Mouse (Mus musculus) thymus, postnatal 10 days (tissue): ENCODE measurements at regions not wholly inside any gene's neighbourhood (a gene's known extent, or its start where the extent isn't known, plus 50 kb on each side); places are given as distances from the start of the nearest gene placed in this dataset.

Source experiments
- DNase-seq, 2 experiments: peaks; one replicate each; pipeline ENCODE4 v3.0.0; 2021; ENCODE audit warnings: low spot score in 2 of 2

DNA sequence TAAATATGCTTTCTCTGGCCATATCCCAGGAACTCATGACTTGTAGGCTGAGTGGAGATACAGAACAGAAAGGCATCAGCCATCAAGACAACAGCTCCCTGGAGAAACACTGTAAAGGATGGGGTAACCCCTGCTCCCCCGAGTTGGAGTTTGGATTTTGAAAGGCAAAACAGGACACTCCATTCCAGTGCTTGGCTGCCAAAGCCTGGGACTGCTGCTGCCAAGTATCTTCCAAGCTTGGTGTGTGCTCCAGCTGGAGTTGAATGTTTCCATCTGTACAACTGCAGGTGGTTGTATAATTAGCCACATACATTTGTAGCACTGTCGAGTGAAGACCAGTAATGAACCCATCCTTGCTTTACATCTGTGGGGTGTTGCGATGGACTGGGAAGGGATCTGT, 62.1 kb downstream of the 4933412E24Rik start:
- no peak for DNase-seq

- DNase-seq, result no peak
Measured at GRCm38 (mm10) chr15:59953857-59954256, 62.6 kb downstream of the 4933412E24Rik start.

DNA sequence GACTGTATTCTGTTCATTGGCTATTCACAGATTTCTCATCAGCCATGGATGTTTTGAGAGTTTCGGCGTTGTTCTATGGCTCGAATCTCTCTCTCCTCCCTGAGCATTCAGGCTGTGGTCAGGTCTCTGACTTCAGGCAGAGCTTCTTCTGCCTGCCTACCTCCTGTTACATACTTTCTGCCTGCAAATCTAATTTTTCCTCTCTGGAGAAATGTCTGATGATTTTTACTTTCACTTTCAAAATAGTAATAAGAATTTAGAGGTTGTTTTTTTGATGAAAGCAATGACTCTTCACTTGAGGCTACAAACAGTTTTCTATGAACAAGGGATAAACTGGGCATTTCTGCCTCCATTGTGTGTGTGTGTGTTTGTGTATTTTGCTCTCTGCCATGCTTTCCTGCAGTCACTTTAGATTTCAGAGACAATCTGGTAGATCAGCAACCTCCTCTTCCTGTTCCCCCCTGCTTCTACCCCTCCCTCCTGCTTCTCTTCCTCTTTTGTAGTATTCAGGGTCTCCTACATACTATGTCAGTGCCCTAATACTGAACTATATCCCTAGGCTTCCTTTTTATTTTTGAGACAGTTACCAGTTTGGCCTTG, 65.7 kb downstream of the 4933412E24Rik start:
- DNase-seq, result peak in 1 of 2 experiments; percentile 18

DNA sequence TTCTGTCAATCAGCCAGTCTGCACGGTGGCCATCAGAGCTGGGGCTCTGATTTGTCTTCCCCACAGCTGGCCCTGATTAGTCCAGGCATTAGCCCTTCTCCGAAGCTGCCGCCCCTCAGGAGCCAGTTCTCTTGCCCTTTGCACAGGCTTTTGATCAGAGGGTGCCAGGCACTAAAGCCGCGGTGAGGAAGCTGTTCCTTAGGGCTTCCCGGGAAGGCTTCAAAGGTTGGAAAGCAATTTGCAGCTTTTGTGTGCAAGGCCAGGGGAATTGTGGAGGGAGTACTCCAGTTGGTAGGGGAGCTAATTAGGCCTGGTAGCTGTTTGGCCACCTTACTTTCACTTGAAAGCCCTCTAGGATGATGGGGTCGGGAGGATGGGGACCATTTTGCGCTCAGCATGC, 71.2 kb downstream of the 4933412E24Rik start:
- DNase-seq, result no peak

DNA sequence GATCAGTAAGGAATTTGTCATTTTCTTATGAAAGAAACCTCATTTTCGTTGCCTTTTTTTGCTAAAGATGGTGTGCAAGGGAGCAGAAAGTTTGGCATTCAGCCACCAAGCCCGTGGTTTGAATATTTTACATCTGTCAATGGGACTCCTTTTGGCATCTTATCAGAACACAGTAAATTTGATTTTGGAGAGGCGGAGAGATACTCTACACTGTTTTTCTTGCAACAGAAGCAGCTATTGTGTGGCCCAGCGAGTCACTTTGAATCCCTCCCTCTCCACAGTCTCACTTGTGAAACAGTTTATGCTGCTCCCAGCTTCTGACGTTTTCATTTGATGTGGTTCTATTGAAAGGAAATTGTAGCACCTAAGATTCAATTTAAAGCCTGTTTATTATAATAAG, 79.9 kb downstream of the 4933412E24Rik start:
- DNase-seq, result no peak

GRCm38 (mm10) chr15:59913860-59914259, 102.6 kb downstream of the 4933412E24Rik start:
- peak in 1 of 2 experiments; percentile 7 for DNase-seq

DNA sequence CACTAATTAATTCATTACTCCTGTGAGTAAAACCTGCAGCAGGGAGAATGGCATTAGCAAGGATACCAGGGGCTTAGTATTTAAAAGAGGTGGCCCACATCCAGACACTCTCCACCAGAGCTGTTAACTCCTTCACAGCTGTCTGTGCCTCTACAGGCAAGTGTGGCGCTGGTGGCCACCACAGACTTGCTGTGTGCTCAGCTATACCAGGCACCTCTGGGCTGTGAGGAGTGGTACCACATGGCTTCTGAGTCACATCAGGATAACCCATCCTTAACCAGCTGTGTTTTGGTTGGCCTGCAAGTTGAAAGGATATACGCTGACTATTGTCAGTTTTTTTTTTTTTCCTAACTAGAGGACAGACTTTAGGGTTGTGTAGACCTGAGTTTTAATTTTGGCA, 108.1 kb downstream of the 4933412E24Rik start:
- DNase-seq, result no peak

GRCm38 (mm10) chr15:59905832-59906797, 110.3 kb downstream of the 4933412E24Rik start:
- DNase-seq, result peak in 1 of 2 experiments; percentile 9

DNA sequence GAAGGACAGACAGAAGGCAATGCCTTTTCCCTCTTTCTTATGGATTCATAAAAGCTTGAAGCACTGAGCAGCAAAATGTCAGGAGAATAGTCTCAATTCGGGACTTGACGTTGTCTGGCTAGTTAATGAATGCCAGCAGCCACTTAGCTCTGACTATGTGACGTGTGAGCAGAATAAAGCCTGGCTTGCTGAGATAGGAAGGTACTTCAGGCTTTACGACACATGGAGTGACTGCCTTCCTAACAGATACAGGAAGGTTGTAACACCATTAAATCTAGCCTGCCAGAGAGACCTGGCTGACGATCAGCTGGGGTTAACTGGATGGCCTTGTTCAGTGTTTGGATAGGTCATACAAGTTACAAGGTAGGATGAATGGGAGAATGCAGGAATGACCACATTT, 111.7 kb downstream of the 4933412E24Rik start:
- DNase-seq, result no peak

DNA sequence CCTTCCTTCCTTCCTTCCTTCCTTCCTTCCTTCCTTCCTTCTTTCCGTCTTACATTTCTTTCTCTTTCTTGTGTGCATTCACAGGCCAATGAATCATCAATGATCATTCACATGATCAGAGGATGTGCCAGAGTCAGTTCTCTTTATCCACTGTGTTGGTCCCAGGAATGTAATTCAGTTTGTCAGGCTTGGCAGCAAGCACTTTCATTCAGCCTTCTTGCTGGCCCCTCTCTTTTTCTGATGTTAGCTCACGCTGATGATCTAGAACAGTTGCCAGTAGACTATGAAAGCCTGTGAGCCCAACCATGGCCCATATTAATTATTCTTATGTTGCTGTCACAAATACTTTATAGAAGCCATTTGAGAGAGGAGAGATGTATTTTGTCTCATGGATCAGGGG, 127.4 kb downstream of the 4933412E24Rik start:
- no peak for DNase-seq

DNA sequence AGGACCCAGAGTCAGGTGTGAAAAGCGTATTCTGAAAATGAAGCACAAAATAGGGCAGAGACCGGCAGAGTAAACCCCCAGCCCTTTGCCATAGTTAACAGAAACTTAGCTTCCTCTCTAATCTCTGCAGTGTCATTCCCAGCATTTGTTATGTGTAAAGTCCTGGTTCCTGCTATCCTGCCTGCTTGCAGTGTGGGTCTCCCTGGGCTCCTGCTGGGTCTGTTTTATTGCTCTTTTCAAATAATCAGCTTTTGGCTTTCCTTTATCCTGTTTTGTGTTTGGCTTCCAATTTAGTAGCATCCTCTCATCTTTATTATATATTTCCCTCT, 128.3 kb downstream of the 4933412E24Rik start:
- no peak for DNase-seq

DNA sequence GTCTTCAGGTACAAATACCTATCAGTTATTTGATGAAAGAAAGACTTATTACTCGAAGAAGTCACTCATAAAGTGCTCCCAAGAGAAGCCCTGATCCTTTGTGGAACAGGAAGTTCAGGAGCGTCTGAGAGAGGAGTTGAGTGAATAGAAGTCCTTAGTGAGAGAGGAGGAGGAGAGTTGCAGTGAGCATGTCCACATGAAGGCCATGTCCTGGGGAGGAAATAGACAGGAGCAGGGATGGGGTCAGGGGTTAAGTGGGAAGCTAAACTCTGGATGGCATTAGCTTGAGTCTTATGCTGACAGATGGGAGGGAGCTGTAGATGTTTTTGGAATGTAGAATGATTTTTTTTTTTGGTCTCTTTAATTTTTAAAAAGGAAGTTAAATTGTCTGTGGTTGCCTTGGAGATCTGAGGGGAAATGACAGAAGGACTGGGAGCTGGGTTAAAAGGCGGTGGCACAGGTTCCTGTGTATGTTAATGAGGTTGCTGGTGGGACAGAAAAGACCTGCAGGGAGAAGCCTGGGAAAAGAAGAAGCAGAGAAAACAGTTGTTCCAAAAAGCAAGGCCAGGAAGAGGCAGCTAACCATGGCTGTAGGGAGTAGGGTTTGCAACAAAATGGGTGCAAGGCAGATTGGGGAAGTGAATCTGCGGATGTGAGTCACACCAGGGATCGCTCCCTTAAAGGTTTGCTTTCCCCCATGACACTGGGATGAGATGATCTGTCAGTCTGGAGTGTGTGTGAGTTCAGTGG, 128.9 kb downstream of the 4933412E24Rik start:
- no peak for DNase-seq

DNA sequence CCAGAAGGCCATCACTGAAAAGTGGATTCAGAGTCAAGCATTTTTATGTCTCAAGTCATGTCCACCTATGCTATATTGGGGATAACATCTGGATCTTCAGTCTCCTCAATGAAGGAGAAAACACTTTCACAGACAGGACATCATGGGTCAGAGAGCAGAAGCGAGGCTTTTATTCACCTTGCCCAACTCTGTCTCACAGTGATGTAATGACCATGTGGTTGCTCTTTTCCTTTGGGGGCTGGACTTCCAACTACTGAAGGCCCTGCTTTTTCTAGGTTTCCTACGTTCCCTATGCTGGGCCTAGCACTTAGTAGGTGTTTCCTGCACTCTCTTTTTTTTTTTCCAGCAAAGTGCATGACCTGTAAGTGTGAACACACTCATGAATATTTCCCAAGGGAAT, 130.4 kb downstream of the 4933412E24Rik start:
- no peak for DNase-seq

DNA sequence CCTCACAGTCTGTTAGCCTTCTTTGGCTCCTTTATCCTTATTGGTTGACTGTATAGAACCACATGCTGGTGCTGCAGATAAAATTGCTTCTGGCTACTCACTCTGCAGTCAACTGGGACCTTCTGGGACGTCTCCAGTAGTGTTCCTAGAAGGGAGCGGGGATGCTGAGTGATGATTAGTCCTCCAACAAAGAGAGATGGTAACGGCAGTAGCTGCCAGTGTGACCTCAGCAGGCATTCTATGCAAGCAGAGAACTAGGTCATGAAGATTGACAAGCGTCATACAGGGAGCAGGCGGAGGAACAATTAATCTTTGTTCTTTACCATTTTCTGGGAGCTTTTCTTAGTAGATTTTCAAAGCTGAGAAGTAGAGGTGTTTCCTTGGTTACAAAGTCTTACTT, 134.0 kb downstream of the 4933412E24Rik start:
- DNase-seq, result no peak

DNA sequence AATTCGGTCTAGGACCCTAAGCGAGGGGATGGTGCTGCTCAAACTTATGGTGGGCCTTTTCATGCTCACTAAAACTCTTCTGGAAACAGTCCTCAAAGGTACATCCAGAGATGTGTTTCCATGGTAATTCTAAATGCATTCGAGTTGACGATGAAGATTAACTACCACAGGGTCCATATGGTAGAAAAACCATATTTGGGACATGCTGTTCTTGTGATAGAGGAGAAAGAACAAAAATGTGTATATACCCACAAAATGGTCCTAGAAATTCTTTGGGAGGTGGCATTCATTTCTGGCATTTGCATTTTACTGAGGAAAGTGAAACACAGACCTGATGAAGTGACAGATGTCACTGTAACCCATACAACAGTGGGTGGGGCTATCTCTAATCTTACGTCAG, 136.0 kb downstream of the 4933412E24Rik start:
- no peak for DNase-seq

- peak in 1 of 2 experiments; percentile 44 for DNase-seq
Measured at GRCm38 (mm10) chr15:59879311-59879710, 137.1 kb downstream of the 4933412E24Rik start.

GRCm38 (mm10) chr15:59876279-59876742, 140.1 kb downstream of the 4933412E24Rik start:
- no peak for DNase-seq

DNA sequence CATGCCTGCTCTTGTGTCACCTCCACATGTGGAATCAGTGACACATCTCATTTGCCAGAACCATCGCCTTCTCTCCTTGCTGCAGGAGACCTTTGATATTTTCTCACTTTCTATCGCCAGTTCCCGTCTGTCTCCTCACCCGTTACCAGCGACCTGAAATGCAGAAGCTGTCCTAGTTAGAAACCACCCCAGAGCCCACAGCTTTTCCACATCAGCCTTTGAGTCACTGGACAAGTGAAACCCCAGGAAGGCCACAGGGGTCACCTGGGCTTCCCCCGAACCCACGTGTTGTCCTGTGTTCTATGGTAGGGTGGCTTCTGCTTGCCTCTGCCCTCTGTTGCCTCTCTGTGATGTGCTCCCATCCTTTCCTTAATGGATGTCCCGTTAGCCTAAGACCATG, 149.7 kb downstream of the 4933412E24Rik start:
- no peak for DNase-seq

GRCm38 (mm10) chr15:59864746-59865499, 151.5 kb downstream of the 4933412E24Rik start:
- DNase-seq, result peak in 1 of 2 experiments; percentile 43

DNA sequence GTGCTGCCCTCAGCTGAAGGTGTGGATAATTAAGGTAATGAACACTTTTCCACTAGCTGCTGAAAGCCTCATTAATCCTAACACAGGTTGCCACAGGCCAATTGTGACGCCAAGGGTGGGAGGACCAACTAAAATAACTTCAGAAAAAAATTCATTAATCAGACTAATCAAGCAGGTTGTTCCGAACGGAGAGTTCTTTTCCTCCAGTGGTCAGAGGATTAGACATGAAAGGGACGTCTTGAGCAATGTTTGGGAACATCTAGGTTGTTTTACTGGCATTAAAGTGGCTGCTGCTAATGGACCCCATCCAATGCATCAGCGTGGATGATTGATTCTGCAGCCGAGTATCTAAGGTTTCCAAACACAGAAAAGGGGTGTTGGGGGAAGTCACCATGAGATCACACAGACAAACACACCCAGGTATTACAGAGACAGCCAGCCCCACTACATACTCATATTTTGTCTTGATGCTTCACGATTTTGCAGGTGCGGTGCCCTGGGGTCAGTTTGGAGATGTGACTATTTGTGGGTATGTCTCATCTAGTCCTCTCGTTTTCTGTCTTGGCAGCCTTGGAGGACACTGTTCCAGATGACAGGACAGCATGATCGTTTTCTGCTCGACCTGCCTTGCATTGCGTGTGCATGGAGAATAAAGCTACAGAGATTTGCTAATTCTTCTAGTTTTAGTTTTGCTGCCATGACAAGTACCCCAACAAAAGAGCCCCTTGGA, 164.0 kb downstream of the 4933412E24Rik start:
- no peak for DNase-seq
